Mouse (Mus musculus): ENCODE measurements around the gene Gm5294. TPM values are rescaled to one million over a fixed set of nuclear protein-coding genes. Genes with fewer than 3 reads are reported as not detected.

The Gm5294 gene
- polyA plus RNA-seq, 1 experiment from 2014 or later = not detected

- Histone ChIP-seq H3K27ac (replicated peaks; ENCODE audit: low read depth, low read length) (no peak overlapping the region), H3K9ac (replicated peaks; ENCODE audit: low read length) (no peak overlapping the region), H3K4me3 (ENCODE audit: low read depth, low read length) (no peak overlapping the region), H3K9me3 (replicated peaks; ENCODE audit: control insufficient read depth, low read length) (no peaks in the 10 kb centered on the region), H3K4me1 (ENCODE audit: control insufficient read depth, insufficient read depth, low read length) (no peaks in the 10 kb centered on the region), H3K4me2 (ENCODE audit: low read depth, low read length) (no peak overlapping the region), H3K27me3 (ENCODE audit: control insufficient read depth, insufficient read depth, low read length) (no peaks in the 10 kb centered on the region), H3K36me3 (replicated peaks; ENCODE audit: control insufficient read depth, insufficient read depth, low read depth, low read length) (no peaks in the 10 kb centered on the region)
- no peak for DNase-seq (ENCODE audit: low spot score)
- WGBS = 90% methylated on average over 5 of the region's 5 CpGs
- no peak for ATAC-seq (replicated peaks; ENCODE audit: insufficient number of reproducible peaks, low FRiP score, low TSS enrichment, low read depth)
Observed at GRCm38 (mm10) chr5:138851296-138851780, 31.5 kb downstream of the Gm5294 start.

- Histone ChIP-seq H3K4me2 (ENCODE audit: low read depth, low read length) (no peak overlapping the region), H3K9ac (replicated peaks; ENCODE audit: low read length) (no peak overlapping the region), H3K9me3 (replicated peaks; ENCODE audit: control insufficient read depth, low read length) (no peaks in the 10 kb centered on the region), H3K36me3 (replicated peaks; ENCODE audit: control insufficient read depth, insufficient read depth, low read depth, low read length) (no peaks in the 10 kb centered on the region), H3K4me1 (ENCODE audit: control insufficient read depth, insufficient read depth, low read length) (no peaks in the 10 kb centered on the region), H3K27ac (replicated peaks; ENCODE audit: low read depth, low read length) (no peak overlapping the region), H3K27me3 (ENCODE audit: control insufficient read depth, insufficient read depth, low read length) (no peaks in the 10 kb centered on the region), H3K4me3 (ENCODE audit: low read depth, low read length) (no peak overlapping the region)
- ATAC-seq (replicated peaks; ENCODE audit: insufficient number of reproducible peaks, low FRiP score, low TSS enrichment, low read depth) (no peak), DNase-seq (ENCODE audit: low spot score) (no peak)
- WGBS = 63% methylated on average over 4 of the region's 4 CpGs
Observed at GRCm38 (mm10) chr5:138852151-138852550, 32.3 kb downstream of the Gm5294 start.

- no peak for DNase-seq (ENCODE audit: low spot score)
- H3K36me3 ChIP-seq (replicated peaks; ENCODE audit: control insufficient read depth, insufficient read depth, low read depth, low read length) = no peaks in the 10 kb centered on the region
- WGBS = 74% methylated on average over 2 of the region's 2 CpGs
- H3K9me3 ChIP-seq (replicated peaks; ENCODE audit: control insufficient read depth, low read length) = no peaks in the 10 kb centered on the region
- H3K9ac ChIP-seq (replicated peaks; ENCODE audit: low read length) = no peak overlapping the region
- no peak overlapping the region for H3K4me3 ChIP-seq (ENCODE audit: low read depth, low read length)
- ATAC-seq (replicated peaks; ENCODE audit: insufficient number of reproducible peaks, low FRiP score, low TSS enrichment, low read depth) = no peak
- no peak overlapping the region for H3K27ac ChIP-seq (replicated peaks; ENCODE audit: low read depth, low read length)
- H3K4me1 ChIP-seq (ENCODE audit: control insufficient read depth, insufficient read depth, low read length) = no peaks in the 10 kb centered on the region
- no peak overlapping the region for H3K4me2 ChIP-seq (ENCODE audit: low read depth, low read length)
- no peaks in the 10 kb centered on the region for H3K27me3 ChIP-seq (ENCODE audit: control insufficient read depth, insufficient read depth, low read length)
Observed at GRCm38 (mm10) chr5:138853349-138853748, 33.5 kb downstream of the Gm5294 start.

- no peak overlapping the region for H3K27ac ChIP-seq (replicated peaks; ENCODE audit: low read depth, low read length)
- H3K9ac ChIP-seq (replicated peaks; ENCODE audit: low read length) = no peak overlapping the region
- no peaks in the 10 kb centered on the region for H3K36me3 ChIP-seq (replicated peaks; ENCODE audit: control insufficient read depth, insufficient read depth, low read depth, low read length)
- no peaks in the 10 kb centered on the region for H3K27me3 ChIP-seq (ENCODE audit: control insufficient read depth, insufficient read depth, low read length)
- no peak overlapping the region for H3K4me2 ChIP-seq (ENCODE audit: low read depth, low read length)
- no peak overlapping the region for H3K4me3 ChIP-seq (ENCODE audit: low read depth, low read length)
- no peaks in the 10 kb centered on the region for H3K9me3 ChIP-seq (replicated peaks; ENCODE audit: control insufficient read depth, low read length)
- H3K4me1 ChIP-seq (ENCODE audit: control insufficient read depth, insufficient read depth, low read length) = no peaks in the 10 kb centered on the region
- DNase-seq (ENCODE audit: low spot score) = peak; percentile 76
- WGBS = 30% methylated on average over 9 of the region's 9 CpGs
- ATAC-seq (replicated peaks; ENCODE audit: insufficient number of reproducible peaks, low FRiP score, low TSS enrichment, low read depth) = peak; percentile 81
Observed at GRCm38 (mm10) chr5:138857010-138857617, 37.2 kb downstream of the Gm5294 start.

- H3K27me3 ChIP-seq (ENCODE audit: control insufficient read depth, insufficient read depth, low read length) = no peaks in the 10 kb centered on the region
- ATAC-seq (replicated peaks; ENCODE audit: insufficient number of reproducible peaks, low FRiP score, low TSS enrichment, low read depth) (no peak), DNase-seq (ENCODE audit: low spot score) (no peak)
- no peak overlapping the region for H3K9ac ChIP-seq (replicated peaks; ENCODE audit: low read length)
- H3K27ac ChIP-seq (replicated peaks; ENCODE audit: low read depth, low read length) = no peak overlapping the region
- no peaks in the 10 kb centered on the region for H3K9me3 ChIP-seq (replicated peaks; ENCODE audit: control insufficient read depth, low read length)
- WGBS = 66% methylated on average over 13 of the region's 13 CpGs
- H3K4me2 ChIP-seq (ENCODE audit: low read depth, low read length) = no peak overlapping the region
- no peak overlapping the region for H3K4me3 ChIP-seq (ENCODE audit: low read depth, low read length)
- no peaks in the 10 kb centered on the region for H3K36me3 ChIP-seq (replicated peaks; ENCODE audit: control insufficient read depth, insufficient read depth, low read depth, low read length)
- no peaks in the 10 kb centered on the region for H3K4me1 ChIP-seq (ENCODE audit: control insufficient read depth, insufficient read depth, low read length)
Observed at GRCm38 (mm10) chr5:138857811-138858251, 38.0 kb downstream of the Gm5294 start.

- Histone ChIP-seq H3K4me3 (ENCODE audit: low read depth, low read length) (no peak overlapping the region), H3K4me2 (ENCODE audit: low read depth, low read length) (no peak overlapping the region), H3K4me1 (ENCODE audit: control insufficient read depth, insufficient read depth, low read length) (no peaks in the 10 kb centered on the region), H3K27ac (replicated peaks; ENCODE audit: low read depth, low read length) (no peak overlapping the region), H3K27me3 (ENCODE audit: control insufficient read depth, insufficient read depth, low read length) (no peaks in the 10 kb centered on the region), H3K9ac (replicated peaks; ENCODE audit: low read length) (no peak overlapping the region), H3K9me3 (replicated peaks; ENCODE audit: control insufficient read depth, low read length) (no peaks in the 10 kb centered on the region), H3K36me3 (replicated peaks; ENCODE audit: control insufficient read depth, insufficient read depth, low read depth, low read length) (no peaks in the 10 kb centered on the region)
- WGBS = 80% methylated on average over 7 of the region's 7 CpGs
- ATAC-seq (replicated peaks; ENCODE audit: insufficient number of reproducible peaks, low FRiP score, low TSS enrichment, low read depth) (no peak), DNase-seq (ENCODE audit: low spot score) (no peak)
Observed at GRCm38 (mm10) chr5:138863681-138864146, 43.8 kb downstream of the Gm5294 start.

- no peaks in the 10 kb centered on the region for H3K36me3 ChIP-seq (replicated peaks; ENCODE audit: control insufficient read depth, insufficient read depth, low read depth, low read length)
- H3K27me3 ChIP-seq (ENCODE audit: control insufficient read depth, insufficient read depth, low read length) = no peaks in the 10 kb centered on the region
- H3K4me2 ChIP-seq (ENCODE audit: low read depth, low read length) = no peak overlapping the region
- H3K9me3 ChIP-seq (replicated peaks; ENCODE audit: control insufficient read depth, low read length) = no peaks in the 10 kb centered on the region
- no peak overlapping the region for H3K4me3 ChIP-seq (ENCODE audit: low read depth, low read length)
- no peak overlapping the region for H3K27ac ChIP-seq (replicated peaks; ENCODE audit: low read depth, low read length)
- ATAC-seq (replicated peaks; ENCODE audit: insufficient number of reproducible peaks, low FRiP score, low TSS enrichment, low read depth) (no peak), DNase-seq (ENCODE audit: low spot score) (no peak)
- H3K9ac ChIP-seq (replicated peaks; ENCODE audit: low read length) = no peak overlapping the region
- no peaks in the 10 kb centered on the region for H3K4me1 ChIP-seq (ENCODE audit: control insufficient read depth, insufficient read depth, low read length)
Observed at GRCm38 (mm10) chr5:138864166-138864565, 44.3 kb downstream of the Gm5294 start.

- Histone ChIP-seq H3K9me3 (replicated peaks; ENCODE audit: control insufficient read depth, low read length) (no peaks in the 10 kb centered on the region), H3K27ac (replicated peaks; ENCODE audit: low read depth, low read length) (no peak overlapping the region), H3K27me3 (ENCODE audit: control insufficient read depth, insufficient read depth, low read length) (no peaks in the 10 kb centered on the region), H3K36me3 (replicated peaks; ENCODE audit: control insufficient read depth, insufficient read depth, low read depth, low read length) (no peaks in the 10 kb centered on the region), H3K9ac (replicated peaks; ENCODE audit: low read length) (no peak overlapping the region), H3K4me2 (ENCODE audit: low read depth, low read length) (no peak overlapping the region), H3K4me3 (ENCODE audit: low read depth, low read length) (no peak overlapping the region), H3K4me1 (ENCODE audit: control insufficient read depth, insufficient read depth, low read length) (no peaks in the 10 kb centered on the region)
- no peak for DNase-seq (ENCODE audit: low spot score)
- ATAC-seq (replicated peaks; ENCODE audit: insufficient number of reproducible peaks, low FRiP score, low TSS enrichment, low read depth) = no peak
- WGBS = 46% methylated on average over 7 of the region's 7 CpGs
Observed at GRCm38 (mm10) chr5:138864880-138865279, 45.0 kb downstream of the Gm5294 start.
